Mouse (Mus musculus) forebrain, embryonic 13.5 days (tissue): ENCODE results near the gene Kantr. TPM values are rescaled to one million over a fixed set of nuclear protein-coding genes. Genes with fewer than 3 reads are reported as not detected.
"Not testable (repeated sequence)": the region's sequence is repeated elsewhere in the genome, so short reads cannot be mapped to it uniquely, and the experiment has no call there.

Source experiments
- ATAC-seq: fragments of 200-750 bp; cut with Nextera tagmentation; 2 replicates; pipeline ENCODE4 v1.8.0; 2017
- H3K27ac ChIP-seq: fragments of 300-500 bp; sonication (generic); 2 replicates; pipeline ENCODE4 v1.5.1; 2015; ENCODE audit warnings: inconsistent platforms, mild to moderate bottlenecking, moderate library complexity
- H3K27me3 ChIP-seq: fragments of 300-500 bp; sonication (generic); 2 replicates; pipeline ENCODE4 v1.6.1; 2015; ENCODE audit warnings: mild to moderate bottlenecking, inconsistent platforms
- H3K36me3 ChIP-seq: fragments of 300-500 bp; sonication (generic); 2 replicates; pipeline ENCODE4 v1.6.1; 2015; ENCODE audit warnings: mild to moderate bottlenecking, inconsistent platforms; ENCODE audit not compliant: poor library complexity, severe bottlenecking
- H3K4me1 ChIP-seq: fragments of 300-500 bp; sonication (generic); 2 replicates; pipeline ENCODE4 v1.6.1; 2015; ENCODE audit warnings: inconsistent platforms
- H3K4me2 ChIP-seq: fragments of 300-500 bp; sonication (generic); 2 replicates; pipeline ENCODE4 v1.6.1; 2015; ENCODE audit warnings: inconsistent platforms, mild to moderate bottlenecking, moderate library complexity
- H3K4me3 ChIP-seq: fragments of 300-500 bp; sonication (generic); 2 replicates; pipeline ENCODE4 v1.5.1; 2015; ENCODE audit warnings: mild to moderate bottlenecking, inconsistent platforms
- H3K9ac ChIP-seq: fragments of 300-500 bp; sonication (generic); 2 replicates; pipeline ENCODE4 v1.6.1; 2015; ENCODE audit warnings: mild to moderate bottlenecking, inconsistent platforms
- H3K9me3 ChIP-seq: fragments of 300-500 bp; sonication (generic); replicated peaks from 2 replicates; pipeline ENCODE4 v1.6.1; 2016; ENCODE audit warnings: inconsistent platforms
- WGBS: fragments of 180-500 bp; shearing (Covaris S2); methylation state at CpG from one replicate; pipeline ENCODE4 v1.1.7; 2015; 5-methylcytosine and 5-hydroxymethylcytosine counted together
- polyA plus RNA-seq: library from polyadenylated mRNA; unstranded; fragments of >200 nt; fragmentation: Nextera tagmentation; extraction: Ambion mirVana; gene quantifications from 2 replicates; pipeline ENCODE4 v1.2.1, GENCODE M21; 2015

Kantr gene
- polyA plus RNA-seq, 1 experiment from 2014 or later: 21.5 TPM

GRCm38 (mm10) chrX:152336123-152336522 is 8.8 kb upstream of the Kantr start:
- Histone ChIP-seq H3K36me3 (peaks cover 18% of the 10 kb centered on the region), H3K4me2 (peak overlapping the region; percentile 55), H3K27ac (peak overlapping the region; percentile 57), H3K4me3 (0 out of 2 replicates have a peak overlapping the region, but pooled peaks have one; percentile 21), H3K27me3 (peaks cover 35% of the 10 kb centered on the region), H3K4me1 (peaks cover 23% of the 10 kb centered on the region)
- not testable (repeated sequence) for H3K9ac ChIP-seq, H3K9me3 ChIP-seq
- WGBS: 46% methylated on average over 4 of the region's 4 CpGs
- ATAC-seq: peak; percentile 52

GRCm38 (mm10) chrX:152329400-152329799 is 2.1 kb upstream of the Kantr start:
- H3K27me3 ChIP-seq: peaks cover 29% of the 10 kb centered on the region
- not testable (repeated sequence) for H3K27ac ChIP-seq, H3K9ac ChIP-seq, H3K4me2 ChIP-seq, H3K4me3 ChIP-seq, H3K9me3 ChIP-seq, H3K36me3 ChIP-seq, H3K4me1 ChIP-seq, ATAC-seq

- Histone ChIP-seq H3K27ac (no peak overlapping the region), H3K4me2 (peak overlapping the region; percentile 61), H3K4me1 (peaks cover 8% of the 10 kb centered on the region; the same call in 1 of the 2 replicates), H3K9ac (no peak overlapping the region; the same call in 1 of the 2 replicates), H3K9me3 (no peaks in the 10 kb centered on the region), H3K27me3 (peaks cover 23% of the 10 kb centered on the region), H3K36me3 (no peaks in the 10 kb centered on the region), H3K4me3 (peak overlapping the region; percentile 55)
- 28% methylated on average over 8 of the region's 8 CpGs for WGBS
- ATAC-seq: peak; percentile 19
These were observed 376 bp upstream of the Kantr start for GRCm38 (mm10) chrX:152327689-152328052.

- peaks cover 8% of the 10 kb centered on the region; the same call in 1 of the 2 replicates for H3K4me1 ChIP-seq
- H3K36me3 ChIP-seq: no peaks in the 10 kb centered on the region
- H3K27me3 ChIP-seq: peaks cover 21% of the 10 kb centered on the region; the same call in 1 of the 2 replicates
- 100% methylated on average over 1 of the region's 1 CpGs for WGBS
- no peak overlapping the region for H3K4me2 ChIP-seq
- no peak overlapping the region for H3K9ac ChIP-seq
- no peak overlapping the region for H3K27ac ChIP-seq
- no peaks in the 10 kb centered on the region for H3K9me3 ChIP-seq
- H3K4me3 ChIP-seq: no peak overlapping the region
- no peak for ATAC-seq
These were observed 3.7 kb downstream of the Kantr start for GRCm38 (mm10) chrX:152323584-152323983.

- H3K27me3 ChIP-seq: peaks cover 19% of the 10 kb centered on the region; the same call in 1 of the 2 replicates
- H3K9me3 ChIP-seq: no peaks in the 10 kb centered on the region
- no peaks in the 10 kb centered on the region for H3K36me3 ChIP-seq
- H3K9ac ChIP-seq: no peak overlapping the region
- H3K4me1 ChIP-seq: peaks cover 8% of the 10 kb centered on the region; the same call in 1 of the 2 replicates
- WGBS: 31% methylated on average over 2 of the region's 2 CpGs
- ATAC-seq: no peak
- H3K27ac ChIP-seq: no peak overlapping the region
- no peak overlapping the region for H3K4me3 ChIP-seq
- no peak overlapping the region for H3K4me2 ChIP-seq
These were observed 4.5 kb downstream of the Kantr start for GRCm38 (mm10) chrX:152322776-152323175.

- no peaks in the 10 kb centered on the region for H3K4me1 ChIP-seq
- no peak overlapping the region for H3K27ac ChIP-seq
- H3K9me3 ChIP-seq: no peaks in the 10 kb centered on the region
- peaks cover 13% of the 10 kb centered on the region; the same call in 1 of the 2 replicates for H3K27me3 ChIP-seq
- ATAC-seq: no peak
- WGBS: 87% methylated on average over 4 of the region's 4 CpGs
- no peaks in the 10 kb centered on the region for H3K36me3 ChIP-seq
- no peak overlapping the region for H3K4me2 ChIP-seq
- no peak overlapping the region for H3K4me3 ChIP-seq
- H3K9ac ChIP-seq: no peak overlapping the region
These were observed 6.8 kb downstream of the Kantr start for GRCm38 (mm10) chrX:152320535-152320934.

- WGBS: 72% methylated on average over 2 of the region's 2 CpGs
- Histone ChIP-seq H3K9me3 (no peaks in the 10 kb centered on the region), H3K27ac (no peak overlapping the region), H3K27me3 (peaks cover 11% of the 10 kb centered on the region), H3K4me2 (no peak overlapping the region), H3K36me3 (no peaks in the 10 kb centered on the region), H3K9ac (no peak overlapping the region), H3K4me3 (no peak overlapping the region), H3K4me1 (no peaks in the 10 kb centered on the region)
- 0 out of 2 replicates have a peak, but pooled peaks have one; percentile 38 for ATAC-seq
These were observed 19.4 kb downstream of the Kantr start for GRCm38 (mm10) chrX:152307942-152308341.

GRCm38 (mm10) chrX:152307371-152307770 is 19.9 kb downstream of the Kantr start:
- ATAC-seq: no peak
- no peaks in the 10 kb centered on the region for H3K9me3 ChIP-seq
- no peaks in the 10 kb centered on the region for H3K36me3 ChIP-seq
- H3K9ac ChIP-seq: no peak overlapping the region
- no peak overlapping the region for H3K4me3 ChIP-seq
- no peak overlapping the region for H3K27ac ChIP-seq
- H3K4me2 ChIP-seq: no peak overlapping the region
- H3K4me1 ChIP-seq: no peaks in the 10 kb centered on the region
- peaks cover 11% of the 10 kb centered on the region for H3K27me3 ChIP-seq

- ATAC-seq: no peak
- H3K27ac ChIP-seq: no peak overlapping the region
- no peaks in the 10 kb centered on the region for H3K4me1 ChIP-seq
- H3K36me3 ChIP-seq: no peaks in the 10 kb centered on the region
- H3K4me2 ChIP-seq: no peak overlapping the region
- WGBS: 66% methylated on average over 2 of the region's 2 CpGs
- H3K4me3 ChIP-seq: no peak overlapping the region
- H3K9me3 ChIP-seq: no peaks in the 10 kb centered on the region
- H3K9ac ChIP-seq: no peak overlapping the region
- H3K27me3 ChIP-seq: peaks cover 15% of the 10 kb centered on the region
These were observed 21.1 kb downstream of the Kantr start for GRCm38 (mm10) chrX:152306224-152306623.

- not testable (repeated sequence) for H3K9ac ChIP-seq, H3K27me3 ChIP-seq, H3K4me1 ChIP-seq, H3K27ac ChIP-seq, H3K9me3 ChIP-seq, H3K4me3 ChIP-seq, ATAC-seq, H3K36me3 ChIP-seq, H3K4me2 ChIP-seq
- WGBS: 62% methylated on average over 1 of the region's 1 CpGs
These were observed 40.3 kb downstream of the Kantr start for GRCm38 (mm10) chrX:152287026-152287425.

GRCm38 (mm10) chrX:152284746-152285145 is 42.5 kb downstream of the Kantr start:
- no peak for ATAC-seq
- WGBS: 94% methylated on average over 3 of the region's 3 CpGs

GRCm38 (mm10) chrX:152279384-152279783 is 47.9 kb downstream of the Kantr start:
- Histone ChIP-seq H3K4me1 (no peaks in the 10 kb centered on the region), H3K4me3 (no peak overlapping the region), H3K27ac (no peak overlapping the region), H3K36me3 (peaks cover 19% of the 10 kb centered on the region), H3K9me3 (no peaks in the 10 kb centered on the region), H3K4me2 (no peak overlapping the region), H3K27me3 (no peaks in the 10 kb centered on the region), H3K9ac (no peak overlapping the region)
- 89% methylated on average over 6 of the region's 6 CpGs for WGBS
- ATAC-seq: no peak

More at GRCm38 (mm10) chrX:152284746-152285145, 42.5 kb downstream of the Kantr start:
- H3K36me3 ChIP-seq: no peaks in the 10 kb centered on the region
- no peaks in the 10 kb centered on the region for H3K4me1 ChIP-seq
- H3K9ac ChIP-seq: no peak overlapping the region
- H3K27ac ChIP-seq: no peak overlapping the region
- no peaks in the 10 kb centered on the region; the same call in 1 of the 2 replicates for H3K27me3 ChIP-seq
- no peaks in the 10 kb centered on the region for H3K9me3 ChIP-seq
- no peak overlapping the region for H3K4me2 ChIP-seq
- no peak overlapping the region for H3K4me3 ChIP-seq

GRCm38 (mm10) chrX:152271189-152271588 is 56.1 kb downstream of the Kantr start:
- no peak overlapping the region for H3K4me3 ChIP-seq
- H3K36me3 ChIP-seq: peaks cover 90% of the 10 kb centered on the region
- no peaks in the 10 kb centered on the region for H3K9me3 ChIP-seq
- 95% methylated on average over 11 of the region's 11 CpGs for WGBS
- no peaks in the 10 kb centered on the region for H3K4me1 ChIP-seq
- no peak overlapping the region for H3K27ac ChIP-seq
- H3K9ac ChIP-seq: no peak overlapping the region
- no peaks in the 10 kb centered on the region for H3K27me3 ChIP-seq
- no peak for ATAC-seq
- no peak overlapping the region for H3K4me2 ChIP-seq
